Mouse (Mus musculus) kidney, postnatal 0 days (tissue): ENCODE results near the gene Cirbp. TPM values are rescaled to one million over a fixed set of nuclear protein-coding genes. Genes with fewer than 3 reads are reported as not detected.

Source experiments
- ATAC-seq: fragments of 200-750 bp; cut with Nextera tagmentation; replicated peaks from 2 replicates; pipeline ENCODE4 v1.8.0; 2017; ENCODE audit warnings: low read depth, moderate number of reproducible peaks, moderate TSS enrichment, moderate library complexity; ENCODE audit not compliant: low FRiP score
- DNase-seq: peaks from one replicate; pipeline ENCODE4 v3.0.0-alpha.2; 2016; ENCODE audit warnings: low spot score
- H3K27ac ChIP-seq: fragments of 300-500 bp; sonication (generic); 2 replicates; pipeline ENCODE4 v1.5.1; 2014; ENCODE audit warnings: mild to moderate bottlenecking
- H3K27me3 ChIP-seq: fragments of 300-500 bp; sonication (generic); 2 replicates; pipeline ENCODE4 v1.6.1; 2014; ENCODE audit warnings: low read length, mixed read lengths; ENCODE audit not compliant: insufficient read depth
- H3K36me3 ChIP-seq: fragments of 300-500 bp; sonication (generic); 2 replicates; pipeline ENCODE4 v1.6.1; 2014; ENCODE audit warnings: low read length, mixed read lengths; ENCODE audit not compliant: insufficient read depth
- H3K4me1 ChIP-seq: fragments of 300-500 bp; sonication (generic); replicated peaks from 2 replicates; pipeline ENCODE4 v1.6.1; 2014; ENCODE audit warnings: antibody characterized with exemption, low read length, mixed read lengths; ENCODE audit not compliant: insufficient read depth
- H3K4me2 ChIP-seq: fragments of 300-500 bp; sonication (generic); 2 replicates; pipeline ENCODE4 v1.6.1; 2014; ENCODE audit warnings: mild to moderate bottlenecking, low read length, moderate library complexity, mixed read lengths
- H3K4me3 ChIP-seq: fragments of 300-500 bp; sonication (generic); replicated peaks from 2 replicates; pipeline ENCODE4 v1.5.1; 2014; ENCODE audit warnings: low read depth, low read length
- H3K9ac ChIP-seq: fragments of 300-500 bp; sonication (generic); 2 replicates; pipeline ENCODE4 v1.6.1; 2014; ENCODE audit warnings: low read depth, low read length
- H3K9me3 ChIP-seq: fragments of 300-500 bp; sonication (generic); replicated peaks from 2 replicates; pipeline ENCODE4 v1.6.1; 2016; ENCODE audit warnings: low read length, inconsistent platforms, mixed read lengths
- CTCF ChIP-seq: IDR thresholded peaks from 2 replicates; pipeline ENCODE4 v1.5.1; 2016; ENCODE audit warnings: antibody characterized with exemption, low read depth, mild to moderate bottlenecking, moderate library complexity
- WGBS: fragments of 180-500 bp; shearing (Covaris S2); extraction: QIAGEN DNeasy Blood & Tissue Kit; methylation state at CpG from one replicate; pipeline ENCODE4 v1.1.7; 2014; 5-methylcytosine and 5-hydroxymethylcytosine counted together
- polyA plus RNA-seq: library from polyadenylated mRNA; unstranded; fragments of >200 nt; fragmentation: Nextera tagmentation; extraction: Ambion mirVana; gene quantifications from 2 replicates; pipeline ENCODE4 v1.2.1, GENCODE M21; 2015

Gene Cirbp
- polyA plus RNA-seq, 1 experiment from 2014 or later, result 317 TPM

DNA sequence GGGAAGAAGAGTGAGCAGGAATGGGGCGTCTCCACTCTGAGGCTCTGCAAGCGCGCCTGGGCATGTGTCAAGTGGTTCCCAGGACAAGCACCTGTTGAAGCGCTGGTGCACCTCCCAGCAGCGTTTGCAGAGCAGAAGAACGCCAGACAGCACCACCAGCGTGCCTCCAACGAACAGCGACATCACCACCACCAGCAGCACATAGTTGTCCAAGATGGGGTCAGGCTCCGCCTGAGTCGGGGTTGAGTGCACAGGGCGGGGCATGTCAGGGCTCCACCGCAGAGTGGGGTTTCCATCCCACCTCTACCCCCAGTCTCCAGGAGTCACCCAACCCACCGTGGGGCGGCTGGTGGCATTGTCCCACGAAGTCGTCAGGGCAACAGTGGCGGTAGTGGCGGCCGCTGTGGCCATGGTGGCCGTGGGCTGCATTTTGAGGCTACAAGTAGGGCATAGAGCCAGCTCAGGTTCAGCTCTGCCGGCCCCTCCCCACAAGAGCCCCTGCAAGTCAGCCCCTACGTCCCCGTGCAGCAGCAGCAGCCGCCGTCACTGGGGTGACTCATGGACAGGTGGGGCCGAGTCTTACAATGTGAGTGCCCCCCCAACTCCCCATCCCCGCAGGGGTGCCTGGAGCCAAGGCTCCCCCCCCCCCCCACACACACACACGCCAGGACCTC lies 28.7 kb upstream of the Cirbp start:
- no peak for DNase-seq
- ATAC-seq, result 0 out of 2 replicates have a peak, but pooled peaks have one; percentile 15
- no peaks in the 10 kb centered on the region for H3K27me3 ChIP-seq
- H3K4me2 ChIP-seq, result peak overlapping the region; percentile 98
- H3K27ac ChIP-seq, result 0 out of 2 replicates have a peak overlapping the region, but pooled peaks have one; percentile 25
- H3K4me3 ChIP-seq, result peak overlapping the region; percentile 69
- peaks cover 23% of the 10 kb centered on the region; the same call in 1 of the 2 replicates for H3K4me1 ChIP-seq
- H3K36me3 ChIP-seq, result no peaks in the 10 kb centered on the region
- peak overlapping the region; percentile 23; the same call in 1 of the 2 replicates for H3K9ac ChIP-seq
- WGBS, result 5% methylated on average over 28 of the region's 29 CpGs
- no peaks in the 10 kb centered on the region for H3K9me3 ChIP-seq
- no peak for TF ChIP-seq CTCF

GRCm38 (mm10) chr10:80137626-80138552 lies 27.9 kb upstream of the Cirbp start:
- Histone ChIP-seq H3K27me3 (no peaks in the 10 kb centered on the region), H3K4me2 (peak overlapping the region; percentile 98), H3K27ac (peak overlapping the region; percentile 69), H3K36me3 (no peaks in the 10 kb centered on the region), H3K9me3 (no peaks in the 10 kb centered on the region), H3K9ac (peak overlapping the region; percentile 78), H3K4me1 (peaks cover 25% of the 10 kb centered on the region), H3K4me3 (peak overlapping the region; percentile 69)
- WGBS, result 7% methylated on average over 27 of the region's 33 CpGs
- ATAC-seq (no peak), DNase-seq (no peak)
- no peak for TF ChIP-seq CTCF

DNA sequence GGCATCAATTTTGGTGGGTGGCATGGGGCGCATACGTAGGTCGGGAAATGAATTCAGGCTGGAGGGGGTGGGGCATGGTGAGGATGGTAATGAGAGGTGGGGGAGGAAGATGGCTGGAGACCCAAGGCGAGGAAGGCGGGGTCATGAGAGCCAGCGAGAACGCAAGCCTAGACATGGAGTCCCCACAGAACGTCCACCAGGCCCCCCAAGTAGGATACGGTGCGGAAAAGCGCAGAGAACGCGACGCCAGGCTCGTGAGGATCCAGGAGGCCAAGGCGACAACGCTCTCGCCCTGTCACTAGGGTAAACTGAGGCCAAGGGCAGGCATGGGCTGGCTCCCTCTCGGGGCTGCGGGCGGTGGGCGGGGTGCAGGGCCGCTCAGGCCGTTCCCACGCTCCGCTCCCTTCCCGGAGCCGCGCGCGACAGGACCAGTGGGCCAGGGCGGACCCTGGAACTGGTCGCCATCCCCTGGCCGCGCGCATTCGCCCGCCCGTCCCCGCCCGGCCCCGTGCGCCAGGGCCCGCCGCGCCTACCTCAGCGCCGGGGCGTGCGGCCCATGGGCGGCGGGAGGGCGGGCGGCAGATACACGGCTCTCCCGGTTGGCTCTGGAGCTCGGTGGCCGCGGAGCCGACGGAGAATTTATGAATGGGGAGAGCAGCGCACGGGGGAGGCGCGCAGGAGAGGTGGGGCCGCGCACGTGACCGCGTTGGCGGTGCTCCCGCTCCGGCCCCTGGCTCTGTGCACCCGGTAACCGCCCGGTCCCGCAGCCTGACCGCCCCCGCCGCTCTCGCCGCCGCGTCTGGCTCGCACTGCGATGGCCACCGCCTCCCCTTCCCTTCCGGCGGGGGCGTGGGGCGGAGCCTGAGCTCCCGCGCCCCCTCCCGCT lies 27.0 kb upstream of the Cirbp start, which contains the start of gene Atp5d:
Gene Atp5d, plus strand, starts transcription at position 80 of the 886 bp plus-strand sequence.
- H3K27ac ChIP-seq, result peak within 1 kb of the TSS; percentile 69
- peaks cover 3% of the 10 kb centered on the region; the same call in 1 of the 2 replicates for H3K36me3 ChIP-seq
- TF ChIP-seq CTCF, result no peak
- no peaks in the 10 kb centered on the region for H3K9me3 ChIP-seq
- H3K4me2 ChIP-seq, result peak within 1 kb of the TSS; percentile 98
- H3K9ac ChIP-seq, result peak within 1 kb of the TSS; percentile 78
- WGBS, result under 1% methylated on average over 73 of the region's 94 CpGs
- peak within 1 kb of the TSS; percentile 69 for H3K4me3 ChIP-seq
- DNase-seq (no peak), ATAC-seq (no peak)
- H3K4me1 ChIP-seq, result peaks cover 26% of the 10 kb centered on the region
- no peaks in the 10 kb centered on the region for H3K27me3 ChIP-seq

DNA sequence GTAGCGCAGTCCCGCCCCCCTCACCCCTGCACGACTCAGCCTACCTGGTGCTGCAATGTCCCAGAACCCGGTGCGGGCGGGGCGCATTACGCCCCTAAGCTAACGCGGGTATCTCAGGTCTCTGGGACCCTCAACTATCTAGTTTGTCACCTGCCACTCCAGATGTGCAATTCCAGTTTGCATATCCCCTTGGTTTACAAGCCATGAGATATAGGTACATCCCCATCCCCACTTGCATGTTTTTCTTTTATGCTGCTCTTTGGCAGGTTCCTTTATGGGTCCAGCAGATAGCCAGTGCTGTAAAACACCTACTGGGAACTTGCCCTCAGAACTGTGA lies 26.4 kb upstream of the Cirbp start:
- no peak for DNase-seq
- WGBS, result 3% methylated on average over 10 of the region's 10 CpGs
- no peak for ATAC-seq

DNA sequence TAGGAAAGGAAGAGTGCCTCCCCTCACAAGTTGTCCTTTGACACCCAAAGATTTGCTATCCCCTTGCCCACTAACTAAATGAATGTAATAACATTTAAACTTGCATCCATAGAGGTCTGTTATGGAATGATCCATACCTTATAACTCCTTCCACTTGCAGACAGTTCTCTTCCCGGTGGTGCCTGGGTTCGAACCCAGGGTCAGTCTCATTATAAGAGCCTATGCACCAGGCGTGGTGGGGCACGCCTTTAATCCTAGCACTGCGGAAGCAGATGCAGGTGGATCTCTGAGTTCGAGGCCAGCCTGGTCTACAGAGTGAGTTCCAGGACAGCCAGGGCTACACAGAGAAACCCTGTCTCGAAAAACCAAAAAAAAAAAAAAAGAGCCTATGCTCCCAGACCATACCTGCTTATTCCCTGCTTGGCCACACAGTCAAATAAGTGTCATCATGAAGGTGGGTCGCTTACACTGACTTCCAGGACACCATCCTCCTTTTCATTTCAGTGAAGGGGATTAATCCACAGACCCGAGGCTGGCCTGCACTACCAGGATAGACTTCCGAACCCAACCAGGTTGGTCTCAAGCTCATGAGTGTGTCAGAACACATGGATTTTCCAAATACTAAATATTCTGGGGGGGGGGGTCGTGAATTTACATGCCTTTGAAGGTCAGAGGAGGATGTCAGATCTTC lies 25.7 kb upstream of the Cirbp start:
- H3K36me3 ChIP-seq, result peaks cover 16% of the 10 kb centered on the region
- WGBS, result 81% methylated on average over 11 of the region's 11 CpGs
- no peak overlapping the region for H3K27ac ChIP-seq
- H3K4me2 ChIP-seq, result no peak overlapping the region
- no peaks in the 10 kb centered on the region for H3K9me3 ChIP-seq
- H3K4me1 ChIP-seq, result peaks cover 26% of the 10 kb centered on the region
- ATAC-seq, result no peak
- no peak overlapping the region for H3K9ac ChIP-seq
- H3K4me3 ChIP-seq, result no peak overlapping the region
- no peaks in the 10 kb centered on the region for H3K27me3 ChIP-seq
- TF ChIP-seq CTCF, result no peak
- DNase-seq, result no peak

More for the DNA sequence above, 26.4 kb upstream of the Cirbp start:
- Histone ChIP-seq H3K4me2 (peak overlapping the region; percentile 98), H3K27me3 (no peaks in the 10 kb centered on the region), H3K27ac (peak overlapping the region; percentile 69; the same call in 1 of the 2 replicates), H3K4me3 (peak overlapping the region; percentile 69), H3K36me3 (peaks cover 9% of the 10 kb centered on the region), H3K4me1 (peaks cover 26% of the 10 kb centered on the region), H3K9me3 (no peaks in the 10 kb centered on the region), H3K9ac (peak overlapping the region; percentile 78)
- TF ChIP-seq CTCF, result no peak
